Mouse (Mus musculus): Measurements from ENCODE around the gene Spata16. TPM values are rescaled to one million over a fixed set of nuclear protein-coding genes. Genes with fewer than 3 reads are reported as not detected.
"Not testable (repeated sequence)": the region's sequence is repeated elsewhere in the genome, so short reads cannot be mapped to it uniquely, and the experiment has no call there.

Gene Spata16
- polyA plus RNA-seq, 1 experiment = not detected

GRCm38 (mm10) chr3:26685832-26686231 lies 48.4 kb downstream of the Spata16 start:
- H3K4me1 ChIP-seq (ENCODE audit: control insufficient read depth, insufficient read depth, low read length) = no peaks in the 10 kb centered on the region
- H3K27ac ChIP-seq (ENCODE audit: insufficient read depth, low read depth, low read length) = no peak overlapping the region
- TF ChIP-seq POLR2A (IDR thresholded peaks at IDR 0.05; ENCODE audit: insufficient read depth, low read depth, low read length) (no peak), CTCF (IDR thresholded peaks at IDR 0.05; ENCODE audit: insufficient read depth, low read depth, low read length) (no peak)
- 88% methylated on average over 3 of the region's 3 CpGs for WGBS
- no peak overlapping the region for H3K4me3 ChIP-seq (ENCODE audit: insufficient read depth, low read depth, low read length)

- H3K27ac ChIP-seq (ENCODE audit: insufficient read depth, low read depth, low read length); H3K4me3 ChIP-seq (ENCODE audit: insufficient read depth, low read depth, low read length); H3K4me1 ChIP-seq (ENCODE audit: control insufficient read depth, insufficient read depth, low read length): not testable (repeated sequence)
- WGBS = 72% methylated on average over 5 of the region's 5 CpGs
These were observed 72.1 kb downstream of the Spata16 start for GRCm38 (mm10) chr3:26709492-26709891.

GRCm38 (mm10) chr3:26727526-26727925 lies 90.1 kb downstream of the Spata16 start:
- Histone ChIP-seq H3K4me3 (ENCODE audit: insufficient read depth, low read depth, low read length) (no peak overlapping the region), H3K4me1 (ENCODE audit: control insufficient read depth, insufficient read depth, low read length) (no peaks in the 10 kb centered on the region), H3K27ac (ENCODE audit: insufficient read depth, low read depth, low read length) (no peak overlapping the region)
- no peak for TF ChIP-seq POLR2A (IDR thresholded peaks at IDR 0.05; ENCODE audit: insufficient read depth, low read depth, low read length)
- WGBS = 75% methylated on average over 6 of the region's 6 CpGs

GRCm38 (mm10) chr3:26750492-26750891 lies 113.1 kb downstream of the Spata16 start:
- TF ChIP-seq CTCF (IDR thresholded peaks at IDR 0.05; ENCODE audit: insufficient read depth, low read depth, low read length) = no peak
- TF ChIP-seq POLR2A (IDR thresholded peaks at IDR 0.05; ENCODE audit: insufficient read depth, low read depth, low read length) = no peak
- Histone ChIP-seq H3K27ac (ENCODE audit: insufficient read depth, low read depth, low read length) (no peak overlapping the region), H3K4me1 (ENCODE audit: control insufficient read depth, insufficient read depth, low read length) (peaks cover 2% of the 10 kb centered on the region; the same call in 1 of the 2 replicates), H3K4me3 (ENCODE audit: insufficient read depth, low read depth, low read length) (no peak overlapping the region)
- 84% methylated on average over 2 of the region's 2 CpGs for WGBS

GRCm38 (mm10) chr3:26752441-26752840 lies 115.0 kb downstream of the Spata16 start:
- 89% methylated on average over 6 of the region's 6 CpGs for WGBS
- Histone ChIP-seq H3K4me1 (ENCODE audit: control insufficient read depth, insufficient read depth, low read length) (peaks cover 2% of the 10 kb centered on the region; the same call in 1 of the 2 replicates), H3K27ac (ENCODE audit: insufficient read depth, low read depth, low read length) (no peak overlapping the region), H3K4me3 (ENCODE audit: insufficient read depth, low read depth, low read length) (no peak overlapping the region)
- TF ChIP-seq POLR2A (IDR thresholded peaks at IDR 0.05; ENCODE audit: insufficient read depth, low read depth, low read length) (no peak), CTCF (IDR thresholded peaks at IDR 0.05; ENCODE audit: insufficient read depth, low read depth, low read length) (no peak)

GRCm38 (mm10) chr3:26793334-26794101 lies 156.1 kb downstream of the Spata16 start:
- TF ChIP-seq POLR2A (IDR thresholded peaks at IDR 0.05; ENCODE audit: insufficient read depth, low read depth, low read length) (no peak), CTCF (IDR thresholded peaks at IDR 0.05; ENCODE audit: insufficient read depth, low read depth, low read length) (no peak)
- H3K27ac ChIP-seq (ENCODE audit: insufficient read depth, low read depth, low read length) = no peak overlapping the region
- no peak overlapping the region for H3K4me3 ChIP-seq (ENCODE audit: insufficient read depth, low read depth, low read length)
- WGBS = 86% methylated on average over 12 of the region's 12 CpGs
- H3K4me1 ChIP-seq (ENCODE audit: control insufficient read depth, insufficient read depth, low read length) = no peaks in the 10 kb centered on the region

GRCm38 (mm10) chr3:26795851-26796538 lies 158.6 kb downstream of the Spata16 start:
- H3K4me3 ChIP-seq (ENCODE audit: insufficient read depth, low read depth, low read length) = no peak overlapping the region
- no peak for TF ChIP-seq POLR2A (IDR thresholded peaks at IDR 0.05; ENCODE audit: insufficient read depth, low read depth, low read length)
- no peak for TF ChIP-seq CTCF (IDR thresholded peaks at IDR 0.05; ENCODE audit: insufficient read depth, low read depth, low read length)
- WGBS = 69% methylated on average over 7 of the region's 7 CpGs
- H3K27ac ChIP-seq (ENCODE audit: insufficient read depth, low read depth, low read length) = no peak overlapping the region
- H3K4me1 ChIP-seq (ENCODE audit: control insufficient read depth, insufficient read depth, low read length) = no peaks in the 10 kb centered on the region

- 84% methylated on average over 1 of the region's 1 CpGs for WGBS
- no peaks in the 10 kb centered on the region for H3K4me1 ChIP-seq (ENCODE audit: control insufficient read depth, insufficient read depth, low read length)
- H3K4me3 ChIP-seq (ENCODE audit: insufficient read depth, low read depth, low read length) = no peak overlapping the region
- TF ChIP-seq POLR2A (IDR thresholded peaks at IDR 0.05; ENCODE audit: insufficient read depth, low read depth, low read length) (no peak), CTCF (IDR thresholded peaks at IDR 0.05; ENCODE audit: insufficient read depth, low read depth, low read length) (no peak)
- no peak overlapping the region for H3K27ac ChIP-seq (ENCODE audit: insufficient read depth, low read depth, low read length)
These were observed 159.5 kb downstream of the Spata16 start for GRCm38 (mm10) chr3:26796954-26797353.

- Histone ChIP-seq H3K4me3 (ENCODE audit: insufficient read depth, low read depth, low read length) (no peak overlapping the region), H3K27ac (ENCODE audit: insufficient read depth, low read depth, low read length) (no peak overlapping the region), H3K4me1 (ENCODE audit: control insufficient read depth, insufficient read depth, low read length) (no peaks in the 10 kb centered on the region)
- TF ChIP-seq POLR2A (IDR thresholded peaks at IDR 0.05; ENCODE audit: insufficient read depth, low read depth, low read length) (no peak), CTCF (IDR thresholded peaks at IDR 0.05; ENCODE audit: insufficient read depth, low read depth, low read length) (no peak)
- WGBS = 84% methylated on average over 8 of the region's 8 CpGs
These were observed 176.9 kb downstream of the Spata16 start for GRCm38 (mm10) chr3:26814307-26814706.
